Mouse (Mus musculus) lung, embryonic 15.5 days (tissue): ENCODE measurements around the gene Itsn2. TPM values are rescaled to one million over a fixed set of nuclear protein-coding genes. Genes with fewer than 3 reads are reported as not detected.

Source experiments
- ATAC-seq: fragments of 200-750 bp; cut with Nextera tagmentation; 2 replicates; pipeline ENCODE4 v1.8.0; 2017; ENCODE audit warnings: moderate number of reproducible peaks, borderline replicate concordance; ENCODE audit not compliant: low FRiP score, low TSS enrichment; ENCODE audit errors: extremely low read depth
- H3K27ac ChIP-seq: fragments of 300-500 bp; sonication (generic); 2 replicates; pipeline ENCODE4 v1.5.1; 2015; ENCODE audit warnings: moderate library complexity, mild to moderate bottlenecking, inconsistent platforms
- H3K27me3 ChIP-seq: fragments of 300-500 bp; sonication (generic); 2 replicates; pipeline ENCODE4 v1.6.1; 2015; ENCODE audit warnings: inconsistent platforms
- H3K36me3 ChIP-seq: fragments of 300-500 bp; sonication (generic); 2 replicates; pipeline ENCODE4 v1.6.1; 2015; ENCODE audit warnings: inconsistent platforms
- H3K4me1 ChIP-seq: fragments of 300-500 bp; sonication (generic); 2 replicates; pipeline ENCODE4 v1.6.1; 2015; ENCODE audit warnings: inconsistent platforms
- H3K4me2 ChIP-seq: fragments of 300-500 bp; sonication (generic); 2 replicates; pipeline ENCODE4 v1.6.1; 2015; ENCODE audit warnings: inconsistent platforms, mild to moderate bottlenecking, moderate library complexity
- H3K4me3 ChIP-seq: fragments of 300-500 bp; sonication (generic); 2 replicates; pipeline ENCODE4 v1.5.1; 2015; ENCODE audit warnings: mild to moderate bottlenecking, inconsistent platforms
- H3K9ac ChIP-seq: fragments of 300-500 bp; sonication (generic); 2 replicates; pipeline ENCODE4 v1.6.1; 2015; ENCODE audit warnings: inconsistent platforms
- H3K9me3 ChIP-seq: fragments of 300-500 bp; sonication (generic); 2 replicates; pipeline ENCODE4 v1.6.1; 2016; ENCODE audit warnings: inconsistent platforms
- WGBS: fragments of 180-500 bp; shearing (Covaris S2); methylation state at CpG from one replicate; pipeline ENCODE4 v1.1.7; 2015; 5-methylcytosine and 5-hydroxymethylcytosine counted together
- polyA plus RNA-seq: library from polyadenylated mRNA; unstranded; fragments of >200 nt; fragmentation: Nextera tagmentation; extraction: Ambion mirVana; gene quantifications from 2 replicates; pipeline ENCODE4 v1.2.1, GENCODE M21; 2015

Itsn2 gene
- polyA plus RNA-seq, 1 experiment from 2014 or later: 42.2 TPM

DNA sequence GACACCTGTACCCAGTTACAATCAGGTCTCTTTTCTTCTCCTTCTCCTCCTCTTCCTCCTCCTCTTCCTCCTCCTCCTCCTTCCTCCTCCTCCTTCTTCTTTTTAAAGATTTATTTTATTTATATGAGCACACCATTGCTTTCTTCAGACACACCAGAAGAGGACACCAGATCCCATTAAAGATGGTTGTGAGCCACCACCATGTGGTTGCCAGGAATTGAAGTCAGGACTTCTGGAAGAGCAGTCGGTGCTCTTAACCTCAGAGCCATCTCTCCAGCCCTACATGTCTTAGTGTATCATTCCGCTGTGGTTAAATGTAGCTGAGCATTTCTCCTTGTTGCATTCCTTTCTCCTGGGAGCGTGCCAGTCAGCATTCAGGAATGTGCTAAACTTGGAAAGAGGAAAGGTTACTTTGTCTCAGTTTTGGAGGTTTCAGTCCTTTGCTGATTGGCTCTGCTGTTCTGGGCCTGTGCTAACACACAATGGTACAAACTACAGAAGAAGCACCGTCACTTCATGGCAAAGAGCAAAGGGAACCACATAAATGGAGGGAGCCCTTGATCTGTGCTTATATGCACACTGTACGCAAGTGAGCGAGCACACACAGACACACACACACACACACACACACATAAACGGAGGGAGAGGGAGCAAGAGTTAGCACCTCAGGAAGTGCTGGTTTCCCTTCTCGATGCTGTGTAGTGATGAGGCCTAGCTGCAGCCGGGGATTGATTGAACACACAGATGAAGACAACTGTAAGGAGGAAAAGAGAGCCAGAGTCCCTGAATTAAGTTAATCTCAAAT is 33.8 kb upstream of the Itsn2 start:
- peak; percentile 81 for ATAC-seq

DNA sequence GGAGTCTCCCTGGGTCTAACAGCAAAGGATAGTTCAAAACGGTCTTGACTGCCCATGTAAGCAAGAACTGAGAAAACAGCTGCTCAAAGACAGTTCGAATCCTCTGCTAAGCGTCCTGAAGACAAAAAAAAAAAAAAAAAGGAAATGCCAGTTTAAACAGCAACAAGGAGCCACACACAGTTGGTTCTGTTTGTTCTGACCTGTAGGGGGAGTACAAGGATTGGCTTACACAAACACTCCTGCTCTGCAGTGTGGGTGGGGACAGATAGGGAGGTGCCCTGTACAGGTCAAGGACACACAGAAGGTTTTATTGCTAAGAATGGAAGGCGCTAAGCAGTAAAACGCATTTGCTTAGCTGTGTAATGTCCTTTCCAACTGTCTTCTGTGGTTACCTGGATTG is 20.6 kb upstream of the Itsn2 start:
- ATAC-seq: 0 out of 2 replicates have a peak, but pooled peaks have one; percentile 52
- Histone ChIP-seq H3K36me3 (no peaks in the 10 kb centered on the region), H3K27ac (no peak overlapping the region), H3K4me1 (no peaks in the 10 kb centered on the region), H3K4me2 (no peak overlapping the region), H3K9ac (no peak overlapping the region), H3K9me3 (no peaks in the 10 kb centered on the region), H3K27me3 (no peaks in the 10 kb centered on the region), H3K4me3 (no peak overlapping the region)
- WGBS: 23% methylated on average over 5 of the region's 5 CpGs

More for the DNA sequence above, 33.8 kb upstream of the Itsn2 start:
- peak overlapping the region; percentile 68 for H3K27ac ChIP-seq
- H3K4me3 ChIP-seq: no peak overlapping the region
- H3K4me1 ChIP-seq: peaks cover 16% of the 10 kb centered on the region
- H3K4me2 ChIP-seq: no peak overlapping the region
- no peaks in the 10 kb centered on the region for H3K36me3 ChIP-seq
- WGBS: 32% methylated on average over 9 of the region's 9 CpGs
- H3K27me3 ChIP-seq: no peaks in the 10 kb centered on the region
- no peak overlapping the region for H3K9ac ChIP-seq
- H3K9me3 ChIP-seq: no peaks in the 10 kb centered on the region

DNA sequence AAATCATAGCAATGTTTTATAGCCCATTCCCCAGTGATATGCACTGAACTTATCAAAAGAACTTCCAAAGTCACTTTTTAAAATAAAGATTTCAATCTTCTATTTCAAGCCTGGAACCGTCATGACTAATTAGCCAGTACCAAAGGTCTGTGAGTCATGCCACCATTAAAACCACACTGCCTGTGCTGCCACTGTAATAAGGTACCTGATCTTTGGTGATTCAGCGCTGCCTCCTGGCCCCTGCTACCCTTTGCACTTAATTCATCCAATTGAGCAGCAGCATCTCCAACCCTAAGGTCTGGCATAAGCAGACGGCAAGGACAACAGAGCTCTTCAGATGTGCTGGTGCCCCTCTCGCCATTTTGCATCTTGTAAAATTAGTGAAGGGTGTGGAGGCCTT is 18.4 kb upstream of the Itsn2 start:
- no peaks in the 10 kb centered on the region for H3K4me1 ChIP-seq
- H3K9me3 ChIP-seq: no peaks in the 10 kb centered on the region
- 83% methylated on average over 4 of the region's 4 CpGs for WGBS
- no peak overlapping the region for H3K27ac ChIP-seq
- no peak overlapping the region for H3K4me2 ChIP-seq
- H3K27me3 ChIP-seq: no peaks in the 10 kb centered on the region
- H3K4me3 ChIP-seq: no peak overlapping the region
- H3K36me3 ChIP-seq: no peaks in the 10 kb centered on the region
- H3K9ac ChIP-seq: no peak overlapping the region
- no peak for ATAC-seq

DNA sequence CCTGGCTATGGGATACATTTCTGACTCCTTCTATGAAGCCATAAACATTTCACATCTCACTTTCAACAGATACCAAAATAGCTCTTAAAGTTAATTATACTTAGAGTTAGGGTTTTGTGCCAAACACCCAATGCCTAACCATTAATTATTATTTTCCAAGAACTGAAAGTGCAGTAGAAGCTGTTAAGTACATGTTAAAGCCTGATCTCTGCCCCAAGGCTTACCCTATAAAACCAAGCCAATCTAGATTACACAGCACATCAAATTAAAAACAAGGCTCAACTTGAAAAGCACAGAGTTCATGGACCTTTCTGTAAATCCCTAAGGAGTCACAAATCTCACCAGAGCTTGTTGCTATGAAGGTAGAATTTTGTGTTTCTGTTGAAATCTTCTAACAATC is 10.1 kb upstream of the Itsn2 start:
- H3K4me2 ChIP-seq: no peak overlapping the region
- ATAC-seq: no peak
- no peaks in the 10 kb centered on the region for H3K36me3 ChIP-seq
- no peaks in the 10 kb centered on the region for H3K9me3 ChIP-seq
- no peak overlapping the region for H3K9ac ChIP-seq
- H3K27me3 ChIP-seq: no peaks in the 10 kb centered on the region
- no peaks in the 10 kb centered on the region for H3K4me1 ChIP-seq
- H3K4me3 ChIP-seq: no peak overlapping the region
- H3K27ac ChIP-seq: no peak overlapping the region

DNA sequence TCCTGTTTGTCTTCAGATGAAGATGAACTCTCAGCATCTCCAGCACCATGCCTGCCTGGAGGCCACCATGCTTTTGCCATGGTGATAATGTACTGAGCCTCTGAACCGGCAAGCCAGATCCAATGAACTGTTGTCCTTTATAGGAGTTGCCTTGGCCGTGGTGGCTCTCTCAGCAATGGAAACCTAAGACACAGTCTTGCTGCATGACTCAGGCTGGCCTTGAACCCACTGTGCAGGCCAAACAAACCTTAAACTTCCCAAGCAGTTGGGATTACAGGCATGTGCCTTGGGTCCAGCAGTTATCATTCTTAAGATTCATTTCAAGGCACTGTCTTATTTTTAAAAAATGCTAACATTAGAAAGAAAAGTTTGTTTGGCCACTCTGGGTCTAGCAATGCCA is 4.6 kb upstream of the Itsn2 start:
- no peak for ATAC-seq
- no peak overlapping the region for H3K27ac ChIP-seq

DNA sequence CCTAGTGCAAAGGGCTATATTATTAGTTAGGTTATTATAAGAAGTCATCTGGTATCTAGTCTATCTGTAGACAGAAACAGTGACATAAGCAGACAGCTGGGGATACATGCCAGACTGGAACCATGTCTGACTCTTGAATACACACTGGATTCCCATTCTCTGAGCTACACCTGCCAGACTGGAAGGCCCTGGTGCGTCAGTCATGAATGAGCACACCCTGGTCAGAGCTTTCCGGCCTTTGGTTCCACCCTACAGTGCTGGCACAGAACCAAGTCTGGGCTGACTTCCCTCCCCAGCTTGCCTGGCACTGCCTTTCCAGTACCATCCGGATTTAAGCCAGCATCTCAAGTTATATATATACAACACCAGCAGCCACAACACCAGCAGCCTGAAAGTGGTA is 3.8 kb upstream of the Itsn2 start:
- Histone ChIP-seq H3K27me3 (no peaks in the 10 kb centered on the region), H3K4me1 (peaks cover 6% of the 10 kb centered on the region), H3K27ac (no peak overlapping the region), H3K4me3 (no peak overlapping the region), H3K36me3 (no peaks in the 10 kb centered on the region), H3K9ac (no peak overlapping the region), H3K4me2 (no peak overlapping the region), H3K9me3 (no peaks in the 10 kb centered on the region)
- no peak for ATAC-seq
- WGBS: 57% methylated on average over 3 of the region's 3 CpGs

More for the DNA sequence above, 4.6 kb upstream of the Itsn2 start:
- H3K4me3 ChIP-seq: no peak overlapping the region
- no peaks in the 10 kb centered on the region for H3K27me3 ChIP-seq
- no peak overlapping the region for H3K9ac ChIP-seq
- no peaks in the 10 kb centered on the region for H3K9me3 ChIP-seq
- no peak overlapping the region for H3K4me2 ChIP-seq
- peaks cover 5% of the 10 kb centered on the region for H3K4me1 ChIP-seq
- WGBS: 67% methylated on average over 2 of the region's 2 CpGs
- H3K36me3 ChIP-seq: no peaks in the 10 kb centered on the region

DNA sequence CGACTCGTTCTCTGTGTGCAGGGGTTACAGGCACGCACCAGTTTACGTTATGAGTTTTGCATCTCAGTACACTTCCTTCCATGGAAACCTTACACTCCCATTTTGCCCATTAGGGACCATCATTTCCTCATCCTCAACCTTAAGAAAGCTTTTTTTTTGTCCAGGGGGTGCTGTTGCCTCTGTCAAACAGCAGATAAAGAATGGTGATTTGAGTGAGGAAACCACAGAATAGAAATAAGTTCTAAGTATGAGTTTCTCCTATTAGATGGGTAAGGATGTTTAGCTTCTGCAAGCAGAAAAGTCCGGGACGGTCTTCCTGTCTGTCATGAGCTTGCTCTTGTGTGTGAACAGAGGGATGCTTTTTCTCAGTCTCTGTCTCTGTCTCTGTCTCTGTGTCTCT is 413 bp upstream of the Itsn2 start:
- no peaks in the 10 kb centered on the region for H3K27me3 ChIP-seq
- H3K9me3 ChIP-seq: no peaks in the 10 kb centered on the region
- 54% methylated on average over 6 of the region's 6 CpGs for WGBS
- H3K27ac ChIP-seq: no peak overlapping the region; the same call in 1 of the 2 replicates
- ATAC-seq: no peak
- H3K4me3 ChIP-seq: peak overlapping the region; percentile 78
- H3K4me1 ChIP-seq: peaks cover 13% of the 10 kb centered on the region
- peak overlapping the region; percentile 85 for H3K4me2 ChIP-seq
- H3K36me3 ChIP-seq: no peaks in the 10 kb centered on the region
- H3K9ac ChIP-seq: no peak overlapping the region

DNA sequence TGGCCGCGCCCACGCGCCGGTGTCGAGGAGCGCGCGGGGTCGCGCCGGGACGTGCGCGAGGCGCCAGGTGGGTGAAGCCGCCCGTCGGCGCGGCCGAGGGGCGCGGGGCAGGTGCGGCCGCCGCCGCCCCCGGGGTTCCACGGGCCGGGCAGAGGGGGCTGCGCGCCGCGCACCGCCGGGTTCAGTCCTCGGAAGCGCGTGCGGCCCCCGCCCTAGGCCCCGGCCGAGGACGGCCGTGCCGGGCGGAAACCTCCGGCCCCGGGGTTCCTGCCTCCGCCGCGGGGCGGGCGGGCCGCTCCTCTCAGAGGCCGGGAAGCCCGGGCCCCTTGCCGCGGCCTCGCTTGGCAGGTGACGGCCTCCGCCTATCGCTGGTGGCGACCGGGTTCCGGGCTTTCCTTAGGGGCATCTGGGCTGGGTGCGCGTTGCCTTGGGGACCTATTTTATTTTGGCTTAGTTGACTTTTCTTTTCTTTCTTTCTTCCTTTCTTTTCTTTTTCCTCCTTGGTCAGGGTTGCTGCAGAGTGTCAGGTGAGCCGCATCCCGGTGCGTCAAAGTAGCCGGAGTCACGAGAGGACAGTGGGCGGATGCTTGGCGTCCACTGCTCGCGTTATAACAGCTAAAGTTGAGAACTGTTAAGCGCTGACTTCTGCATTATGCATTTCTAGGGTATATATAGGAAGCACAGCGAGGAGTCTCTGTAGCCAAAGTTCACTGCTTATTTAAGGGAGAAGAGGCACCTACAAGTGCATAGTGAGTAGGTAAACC is 910 bp downstream of the Itsn2 start:
- H3K9me3 ChIP-seq: no peaks in the 10 kb centered on the region
- H3K27me3 ChIP-seq: no peaks in the 10 kb centered on the region
- H3K9ac ChIP-seq: peak overlapping the region; percentile 58
- peak overlapping the region; percentile 78 for H3K4me3 ChIP-seq
- ATAC-seq: peak; percentile 88; the same call in 1 of the 2 replicates
- H3K4me2 ChIP-seq: peak overlapping the region; percentile 85
- WGBS: under 1% methylated on average over 72 of the region's 80 CpGs
- peak overlapping the region; percentile 75 for H3K27ac ChIP-seq
- peaks cover 13% of the 10 kb centered on the region for H3K4me1 ChIP-seq
- no peaks in the 10 kb centered on the region for H3K36me3 ChIP-seq

DNA sequence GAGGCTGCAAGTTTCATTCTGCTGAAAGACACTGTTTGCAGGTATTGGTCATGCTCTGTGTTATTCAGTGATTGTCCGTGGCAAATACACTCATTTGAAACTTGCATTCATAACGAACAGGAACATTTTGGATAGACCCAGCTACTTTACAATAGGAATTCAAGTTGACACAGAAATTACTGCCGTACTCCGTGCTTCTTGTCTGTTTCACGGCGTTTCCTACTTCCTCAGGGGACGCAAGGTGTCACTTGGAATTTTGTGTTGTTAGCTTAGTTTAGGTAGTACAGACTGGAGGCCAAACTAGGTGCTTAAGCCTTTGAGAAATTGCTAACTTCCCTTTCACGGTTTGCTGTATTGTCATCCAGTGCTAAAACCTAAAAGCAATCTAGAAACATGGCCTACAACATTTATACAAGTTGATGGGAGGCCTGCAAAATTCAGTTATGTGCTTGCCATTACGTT is 1.5 kb downstream of the Itsn2 start:
- ATAC-seq: no peak

DNA sequence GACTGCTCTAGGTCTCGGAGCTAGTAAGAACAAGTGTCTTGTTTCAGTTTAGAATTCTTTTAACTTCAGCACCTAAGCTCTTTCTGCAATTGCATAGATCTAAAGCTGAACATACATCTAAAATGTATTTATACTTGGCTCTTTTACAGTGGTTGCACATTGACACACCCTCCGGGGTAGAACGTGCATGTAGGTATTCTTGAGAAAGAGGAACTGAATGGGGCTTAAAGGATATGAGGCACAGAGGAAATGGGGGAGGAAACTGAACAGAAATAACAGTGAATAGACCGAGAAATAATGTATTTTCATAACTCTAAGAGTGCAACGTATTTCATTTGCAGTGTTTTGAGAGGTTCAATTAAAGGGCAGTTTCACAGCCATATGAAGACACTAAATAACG is 2.6 kb downstream of the Itsn2 start:
- H3K4me2 ChIP-seq: no peak overlapping the region
- WGBS: 66% methylated on average over 6 of the region's 6 CpGs

More for the DNA sequence above, 1.5 kb downstream of the Itsn2 start:
- Histone ChIP-seq H3K27ac (no peak overlapping the region), H3K4me1 (peaks cover 13% of the 10 kb centered on the region), H3K9me3 (no peaks in the 10 kb centered on the region), H3K4me2 (peak overlapping the region; percentile 85), H3K36me3 (no peaks in the 10 kb centered on the region), H3K4me3 (peak overlapping the region; percentile 78), H3K27me3 (no peaks in the 10 kb centered on the region), H3K9ac (peak overlapping the region; percentile 58)
- WGBS: 46% methylated on average over 9 of the region's 9 CpGs

DNA sequence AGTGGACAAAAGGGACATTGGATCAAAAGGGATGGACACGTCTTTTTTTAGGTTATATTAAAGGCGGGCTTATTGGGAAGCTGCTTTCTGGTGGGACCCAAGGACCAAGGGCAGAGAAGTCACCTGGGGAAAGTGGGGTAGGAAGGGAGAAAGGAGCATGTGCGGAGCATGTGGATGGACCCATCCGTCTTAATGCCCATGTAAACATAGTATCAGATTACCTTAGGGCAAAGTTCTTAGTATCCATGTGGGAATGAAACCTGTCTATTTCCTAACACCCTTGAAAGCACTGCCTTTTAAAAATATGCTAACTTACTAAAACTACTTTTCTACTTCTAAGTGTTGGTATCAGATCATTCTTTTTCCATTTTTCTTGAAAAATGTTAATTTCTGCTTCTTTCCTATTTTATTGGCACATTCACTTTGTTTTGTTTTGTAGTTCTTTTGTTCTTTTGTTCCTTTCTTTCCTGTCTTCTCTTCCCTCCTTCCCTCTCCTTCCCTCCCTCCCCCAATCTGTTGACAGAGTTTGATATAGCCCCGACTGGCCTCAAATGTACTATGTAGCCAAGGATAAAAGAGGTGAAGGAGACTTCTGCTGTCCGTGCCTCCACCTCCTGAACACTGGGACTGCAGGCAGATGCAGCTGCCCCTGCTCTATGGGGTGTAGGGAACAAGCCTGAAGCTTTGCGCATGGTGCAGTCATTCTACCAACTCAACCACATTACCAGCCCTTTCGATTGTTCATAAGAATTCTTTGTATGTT is 6.4 kb downstream of the Itsn2 start:
- peaks cover 4% of the 10 kb centered on the region for H3K4me1 ChIP-seq
- WGBS: 51% methylated on average over 8 of the region's 8 CpGs
- H3K4me3 ChIP-seq: no peak overlapping the region
- H3K27ac ChIP-seq: no peak overlapping the region
- H3K9me3 ChIP-seq: no peaks in the 10 kb centered on the region
- no peaks in the 10 kb centered on the region for H3K27me3 ChIP-seq
- no peak overlapping the region for H3K4me2 ChIP-seq
- no peaks in the 10 kb centered on the region for H3K36me3 ChIP-seq
- no peak overlapping the region for H3K9ac ChIP-seq
- ATAC-seq: no peak

More for the DNA sequence above, 2.6 kb downstream of the Itsn2 start:
- peaks cover 13% of the 10 kb centered on the region for H3K4me1 ChIP-seq
- H3K27ac ChIP-seq: no peak overlapping the region
- no peak overlapping the region for H3K9ac ChIP-seq
- no peaks in the 10 kb centered on the region for H3K36me3 ChIP-seq
- H3K4me3 ChIP-seq: no peak overlapping the region
- no peaks in the 10 kb centered on the region for H3K27me3 ChIP-seq
- no peaks in the 10 kb centered on the region for H3K9me3 ChIP-seq
- no peak for ATAC-seq
